Mouse (Mus musculus) midbrain, embryonic 12.5 days (tissue): ENCODE measurements at regions not wholly inside any gene's neighbourhood (a gene's known extent, or its start where the extent isn't known, plus 50 kb on each side); places are given as distances from the start of the nearest gene placed in this dataset.

Source experiments
- ATAC-seq: fragments of 200-750 bp; cut with Nextera tagmentation; 2 replicates; pipeline ENCODE4 v1.8.0; 2017; ENCODE audit warnings: low read depth, moderate TSS enrichment, moderate library complexity; ENCODE audit not compliant: low FRiP score
- H3K27ac ChIP-seq: fragments of 300-500 bp; sonication (generic); replicated peaks from 2 replicates; pipeline ENCODE4 v1.5.1; 2016; ENCODE audit warnings: mild to moderate bottlenecking
- H3K27me3 ChIP-seq: fragments of 300-500 bp; sonication (generic); 2 replicates; pipeline ENCODE4 v1.6.1; 2016; ENCODE audit warnings: mild to moderate bottlenecking
- H3K36me3 ChIP-seq: fragments of 300-500 bp; sonication (generic); 2 replicates; pipeline ENCODE4 v1.6.1; 2016
- H3K4me1 ChIP-seq: fragments of 300-500 bp; sonication (generic); 2 replicates; pipeline ENCODE4 v1.6.1; 2016
- H3K4me2 ChIP-seq: fragments of 300-500 bp; sonication (generic); replicated peaks from 2 replicates; pipeline ENCODE4 v1.6.1; 2016; ENCODE audit warnings: mild to moderate bottlenecking, moderate library complexity
- H3K4me3 ChIP-seq: fragments of 300-500 bp; sonication (generic); 2 replicates; pipeline ENCODE4 v1.5.1; 2016; ENCODE audit warnings: mild to moderate bottlenecking
- H3K9ac ChIP-seq: fragments of 300-500 bp; sonication (generic); replicated peaks from 2 replicates; pipeline ENCODE4 v1.6.1; 2016; ENCODE audit warnings: mild to moderate bottlenecking, moderate library complexity
- H3K9me3 ChIP-seq: fragments of 300-500 bp; sonication (generic); 2 replicates; pipeline ENCODE4 v1.6.1; 2016; ENCODE audit warnings: mild to moderate bottlenecking
- WGBS: fragments of 180-500 bp; shearing (Covaris S2); methylation state at CpG from one replicate; pipeline ENCODE4 v1.1.7; 2016; 5-methylcytosine and 5-hydroxymethylcytosine counted together

GRCm38 (mm10) chr16:80138963-80139362, 1048.1 kb upstream of the Tmprss15 start:
- no peak for ATAC-seq
- Histone ChIP-seq H3K9me3 (no peaks in the 10 kb centered on the region), H3K4me3 (no peak overlapping the region), H3K36me3 (no peaks in the 10 kb centered on the region), H3K27ac (no peak overlapping the region), H3K4me2 (no peak overlapping the region), H3K9ac (no peak overlapping the region), H3K27me3 (no peaks in the 10 kb centered on the region), H3K4me1 (no peaks in the 10 kb centered on the region)
- 91% methylated on average over 6 of the region's 6 CpGs for WGBS

- no peaks in the 10 kb centered on the region for H3K9me3 ChIP-seq
- no peak overlapping the region for H3K27ac ChIP-seq
- no peak overlapping the region for H3K9ac ChIP-seq
- H3K4me1 ChIP-seq, result no peaks in the 10 kb centered on the region
- no peak overlapping the region for H3K4me3 ChIP-seq
- no peak overlapping the region for H3K4me2 ChIP-seq
- H3K27me3 ChIP-seq, result no peaks in the 10 kb centered on the region
- WGBS, result 93% methylated on average over 2 of the region's 2 CpGs
- ATAC-seq, result peak; percentile 41; the same call in 1 of the 2 replicates
- no peaks in the 10 kb centered on the region for H3K36me3 ChIP-seq
These were observed 1047.3 kb upstream of the Tmprss15 start for GRCm38 (mm10) chr16:80138230-80138629.
